Mouse (Mus musculus) adrenal gland, adult 2 months (tissue): Measurements from ENCODE around the gene Klrb1b. TPM values are rescaled to one million over a fixed set of nuclear protein-coding genes. Genes with fewer than 3 reads are reported as not detected.
A peak's percentile ranks its signal among the peaks of the same experiment; 100 is the strongest.
"Not testable (repeated sequence)": the region's sequence is repeated elsewhere in the genome, so short reads cannot be mapped to it uniquely, and the experiment has no call there.

Source experiments
- DNase-seq: peaks from one replicate; pipeline ENCODE4 v3.0.0; 2021
- polyA plus RNA-seq: library from polyadenylated mRNA; depleted of rRNA; stranded (reverse); fragments of >200 nt; gene quantifications from 2 replicates; pipeline ENCODE4 v1.2.3, GENCODE M21; 2012
- total RNA-seq, 2 experiments: library from RNA; stranded (reverse); gene quantifications; 2 replicates each; pipeline ENCODE4 v1.2.3; 2021

The Klrb1b gene
- total and polyA plus RNA-seq, 3 experiments, result 0.66 to 0.79 TPM; not detected in 1

DNA sequence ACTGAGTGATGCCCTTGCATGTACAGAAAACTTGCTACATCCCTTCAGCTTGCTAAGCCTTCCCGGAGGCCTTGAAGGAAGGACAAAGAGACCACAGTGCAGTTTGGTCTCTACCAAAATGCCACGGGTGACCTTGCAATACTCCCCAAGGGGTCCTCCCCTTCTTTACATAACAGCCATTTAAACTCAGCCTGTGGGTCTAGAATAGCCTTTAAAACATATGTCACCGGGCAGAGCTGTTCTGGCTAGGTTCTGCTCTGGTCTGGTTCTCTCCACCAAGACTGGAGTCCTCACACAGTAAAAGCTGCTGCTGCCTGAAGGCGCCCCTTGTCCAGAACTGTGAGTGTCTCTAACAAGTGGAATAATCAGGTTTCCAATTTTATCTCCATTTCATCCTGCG is 25.4 kb downstream of the Klrb1b start:
- not testable (repeated sequence) for DNase-seq

- DNase-seq, result no peak
Measured at GRCm38 (mm10) chr6:128799896-128800270, 26.2 kb downstream of the Klrb1b start.

GRCm38 (mm10) chr6:128799144-128799895 is 26.8 kb downstream of the Klrb1b start:
- DNase-seq, result peak; percentile 87

- peak; percentile 86 for DNase-seq
Measured at GRCm38 (mm10) chr6:128798772-128799143, 27.4 kb downstream of the Klrb1b start.

- DNase-seq, result no peak
Measured at GRCm38 (mm10) chr6:128797936-128798771, 28.0 kb downstream of the Klrb1b start.

- DNase-seq, result no peak
Measured at GRCm38 (mm10) chr6:128797185-128797905, 28.8 kb downstream of the Klrb1b start.

DNA sequence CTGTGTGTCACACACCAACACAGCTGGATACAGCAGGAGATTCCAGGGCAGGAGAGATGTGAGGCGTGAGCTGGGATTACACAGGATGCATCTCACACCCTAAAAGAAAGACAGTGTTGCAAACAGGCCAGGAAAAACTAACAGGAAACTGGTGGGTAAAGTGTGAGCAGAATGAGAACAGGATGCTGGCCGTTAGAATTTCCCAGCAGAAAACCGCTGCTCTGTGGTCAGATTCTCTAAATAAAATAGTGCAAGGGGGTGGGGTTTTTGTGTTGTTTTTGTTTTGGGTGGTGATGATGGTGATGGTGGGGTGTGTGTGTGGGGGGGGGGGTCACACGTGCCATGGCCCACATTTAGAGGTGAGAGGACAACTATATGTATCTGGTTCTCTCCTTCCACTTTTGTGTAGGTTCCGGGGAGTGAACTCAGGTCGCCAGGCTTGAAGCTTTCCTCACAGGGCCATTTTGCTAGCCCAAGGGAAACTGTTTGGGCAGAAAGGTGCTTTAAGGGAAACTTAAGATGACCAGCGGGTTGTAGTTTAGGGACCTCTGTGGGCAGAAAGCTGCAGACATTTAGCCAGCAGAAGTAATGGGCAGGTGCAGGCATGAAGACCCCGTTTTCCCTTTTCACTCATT is 29.7 kb downstream of the Klrb1b start:
- no peak for DNase-seq

DNA sequence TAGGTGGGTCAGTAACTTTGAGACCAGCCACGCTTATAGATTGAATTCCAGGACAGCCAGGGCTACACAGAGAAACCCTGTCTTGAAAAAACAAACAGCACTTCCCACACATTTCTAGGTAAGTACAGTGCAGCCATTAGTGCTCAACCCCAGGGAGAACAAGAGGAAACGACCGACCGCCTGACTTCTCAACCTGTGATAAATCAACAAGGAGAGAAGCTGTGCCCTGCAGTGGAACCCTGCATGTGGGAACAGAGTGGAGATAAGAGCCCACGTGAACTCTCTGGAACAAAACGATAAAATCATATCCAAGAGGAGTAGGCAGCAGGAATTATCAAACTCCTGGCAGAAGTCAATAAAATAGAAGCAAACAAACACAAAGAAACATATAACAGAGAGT is 32.4 kb downstream of the Klrb1b start:
- no peak for DNase-seq

DNA sequence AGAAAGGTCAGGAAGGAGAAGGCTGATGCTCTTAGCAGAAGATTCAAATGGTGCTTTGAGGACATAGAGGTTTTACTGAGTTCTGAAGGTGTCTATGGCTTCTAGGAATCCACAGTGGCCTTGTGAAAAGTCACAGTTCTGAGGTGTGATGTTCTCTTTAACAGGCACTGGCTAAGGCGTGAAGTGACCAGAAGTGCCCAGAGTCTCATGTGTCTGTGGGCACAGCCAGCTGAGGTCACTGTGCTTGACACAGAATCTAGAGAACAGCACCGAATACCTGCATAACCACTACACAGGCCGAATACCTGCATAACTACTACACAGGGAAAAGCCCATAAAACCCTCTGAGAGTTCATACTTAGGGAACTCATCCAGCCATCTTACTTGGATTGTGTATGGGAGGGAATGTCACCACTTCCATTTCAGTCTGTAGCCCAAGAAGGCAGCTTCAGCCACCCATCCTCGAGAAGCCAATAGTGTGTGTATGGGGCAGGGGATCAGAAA is 35.6 kb downstream of the Klrb1b start:
- not testable (repeated sequence) for DNase-seq

DNA sequence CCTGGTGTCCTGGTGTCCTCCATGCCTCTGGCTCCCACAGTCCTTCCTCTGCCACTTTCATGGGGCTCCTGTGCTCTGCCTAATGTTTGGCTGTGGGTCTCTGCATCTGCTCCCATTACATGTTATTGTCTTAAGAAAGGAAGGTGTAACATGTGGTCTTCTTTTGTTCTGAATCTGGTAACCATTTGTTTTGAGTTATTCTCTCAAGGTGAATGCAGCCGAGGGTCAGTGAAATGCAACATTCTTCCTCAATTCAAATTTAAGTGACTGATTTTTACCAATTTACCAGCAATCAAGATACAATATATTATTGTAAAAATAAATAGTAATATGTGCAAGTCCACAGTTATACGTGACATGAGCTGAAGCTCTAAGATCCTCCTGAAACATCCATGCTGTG is 37.0 kb downstream of the Klrb1b start, which contains the start of gene Klrb1c:
Klrb1c (minus strand) TSS at position 101 of the 400 bp plus-strand sequence.
- DNase-seq, result no peak

DNA sequence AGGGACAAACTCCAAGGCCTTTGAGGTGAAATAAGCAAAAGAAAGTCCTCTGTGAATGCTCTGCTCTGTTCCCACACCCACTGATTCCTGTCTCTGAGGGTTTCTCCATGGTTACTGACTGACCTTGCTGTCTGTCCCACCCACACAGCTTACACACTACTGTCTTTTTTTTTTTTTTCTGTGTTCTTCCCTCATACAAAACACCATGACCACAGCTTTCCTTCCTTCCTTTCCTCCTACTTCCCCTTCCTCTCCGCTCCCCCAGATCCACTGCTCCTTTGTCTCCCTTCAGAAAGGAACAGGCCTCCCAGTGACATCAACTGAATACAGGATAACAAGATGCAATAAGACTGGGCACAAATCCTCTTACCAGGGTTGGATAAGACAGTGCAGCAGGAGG is 37.6 kb downstream of the Klrb1b start:
- DNase-seq, result no peak

GRCm38 (mm10) chr6:128786396-128786795 is 39.7 kb downstream of the Klrb1b start:
- not testable (repeated sequence) for DNase-seq

DNA sequence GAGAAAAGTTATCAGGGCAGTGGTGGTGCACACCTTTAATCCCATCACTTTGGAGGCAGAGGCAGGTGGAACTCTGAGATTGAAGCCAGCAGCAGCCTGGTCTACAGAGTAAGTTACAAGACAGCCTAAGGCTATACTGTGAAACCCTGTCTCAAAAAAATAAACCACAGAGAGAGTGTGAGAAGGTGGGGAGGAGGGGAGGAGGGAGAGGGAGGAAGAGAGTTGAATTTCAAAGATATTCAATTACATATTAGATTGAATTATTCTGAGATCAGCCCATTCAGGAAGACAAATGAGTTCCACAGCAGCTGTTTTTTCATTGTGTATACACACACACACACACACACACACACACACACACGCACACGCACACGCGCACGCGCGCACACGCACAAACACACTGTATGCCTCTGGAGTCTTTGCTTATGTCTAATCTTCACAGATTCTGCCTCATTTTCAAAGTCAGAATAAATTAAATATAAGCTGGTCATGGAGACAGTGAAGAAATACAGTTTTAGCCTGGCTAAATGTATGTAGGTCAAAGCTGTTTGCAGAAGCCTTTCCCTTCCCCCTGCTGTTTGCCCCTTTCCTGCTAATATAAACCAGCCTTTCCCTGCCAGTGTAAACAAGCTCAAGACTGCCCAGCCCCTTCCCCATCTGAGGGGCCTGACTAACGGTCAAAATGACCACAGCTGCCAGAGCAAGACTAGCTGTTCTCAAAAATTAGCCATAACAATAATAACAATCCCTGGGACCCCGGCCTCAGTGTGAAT is 56.5 kb downstream of the Klrb1b start:
- DNase-seq, result no peak

GRCm38 (mm10) chr6:128768047-128768446 is 58.1 kb downstream of the Klrb1b start:
- DNase-seq, result no peak

GRCm38 (mm10) chr6:128766486-128767254 is 59.5 kb downstream of the Klrb1b start:
- peak; percentile 36 for DNase-seq

GRCm38 (mm10) chr6:128765211-128765610 is 60.9 kb downstream of the Klrb1b start:
- DNase-seq, result no peak

DNA sequence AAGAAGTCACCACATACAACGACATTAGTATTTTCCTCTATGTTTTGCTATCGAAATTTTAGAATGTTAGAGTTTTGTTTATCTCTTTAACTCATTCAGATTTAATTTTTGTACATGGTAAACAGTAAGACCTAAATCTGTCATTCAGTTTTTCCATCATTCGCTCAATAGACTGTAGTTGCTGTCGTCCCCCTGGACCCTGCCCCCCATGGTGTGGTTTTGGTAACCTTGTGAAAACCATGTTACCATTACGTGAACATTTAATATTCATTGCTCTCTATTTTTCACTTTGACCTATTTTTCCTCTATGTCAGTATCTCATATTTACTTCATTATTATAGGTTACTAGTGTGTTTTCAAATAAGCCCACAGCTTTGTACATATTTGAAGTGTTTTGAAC is 61.5 kb downstream of the Klrb1b start:
- DNase-seq, result no peak

DNA sequence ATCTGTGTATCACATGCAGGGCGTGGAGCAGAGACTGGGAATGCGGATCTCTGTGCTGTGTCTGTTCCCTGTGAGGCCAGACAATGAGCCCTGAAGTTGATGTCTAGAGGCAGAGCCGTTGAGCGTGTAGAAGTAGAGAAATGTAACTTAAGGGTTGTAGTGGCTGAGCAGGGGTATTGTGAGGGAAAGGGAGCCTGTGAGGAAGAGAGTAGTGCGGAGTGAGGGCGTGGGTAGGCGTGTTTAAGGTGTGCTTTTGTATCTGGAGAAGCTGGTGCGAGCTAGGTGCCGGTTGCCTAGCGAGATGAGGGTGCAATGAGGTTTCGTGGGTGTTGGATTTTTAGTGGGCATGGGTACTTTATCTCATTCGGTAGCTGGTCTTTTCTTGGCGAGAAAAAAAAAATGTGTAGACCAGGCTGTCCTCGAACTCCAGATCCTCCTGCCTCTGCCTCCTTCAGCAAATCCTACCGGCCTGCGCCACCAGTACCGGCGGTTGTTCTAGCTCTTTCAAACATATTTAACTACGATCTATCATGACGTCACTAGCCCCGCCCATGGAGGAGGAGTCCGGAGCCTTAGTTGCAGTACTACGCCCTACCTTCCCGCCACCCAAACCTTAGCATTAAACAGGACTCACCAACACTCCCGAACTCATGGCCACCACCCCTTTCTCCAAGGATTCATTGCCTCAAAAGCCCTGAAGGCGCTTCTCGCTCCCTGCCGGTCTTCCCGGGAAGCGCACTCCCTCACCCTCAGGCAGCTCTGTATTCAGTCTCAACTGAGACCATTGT is 62.2 kb downstream of the Klrb1b start:
- DNase-seq, result peak; percentile 97
